Mouse (Mus musculus) bone marrow macrophage, adult 2 months (primary cell): ENCODE data around the gene Supt5.

Source experiments
- CTCF ChIP-seq: IDR thresholded peaks from 2 replicates; pipeline ENCODE4 v1.5.1; 2012; ENCODE audit warnings: low read depth, mild to moderate bottlenecking, low read length, moderate library complexity
- POLR2A ChIP-seq: IDR thresholded peaks from 2 replicates; pipeline ENCODE4 v1.6.1; 2012; ENCODE audit warnings: mild to moderate bottlenecking, low read depth, low read length, borderline replicate concordance

- TF ChIP-seq CTCF, result no peak
- no peak for TF ChIP-seq POLR2A
Measured at GRCm38 (mm10) chr7:28373131-28373581, 34.6 kb upstream of the Supt5 start.
